Mouse (Mus musculus) c-Kit-negative CD71-positive TER-119-positive erythroid progenitor cells, embryonic 14.5 days (primary cell): ENCODE measurements around the gene Ryr1.
A peak's percentile ranks its signal among the peaks of the same experiment; 100 is the strongest.

Experiments used
- DNase-seq: peaks from one replicate; pipeline ENCODE4 v3.0.0-alpha.2; 2013; ENCODE audit warnings: low read depth, low spot score

Ryr1 gene

GRCm38 (mm10) chr7:29124970-29125369 is at the start of gene Ryr1:
Gene Ryr1, minus strand, starts transcription at chr7:29125179.
- DNase-seq = peak; percentile 13

- no peak for DNase-seq
Measured at GRCm38 (mm10) chr7:29172390-29173016, 47.5 kb upstream of the Ryr1 start.

DNA sequence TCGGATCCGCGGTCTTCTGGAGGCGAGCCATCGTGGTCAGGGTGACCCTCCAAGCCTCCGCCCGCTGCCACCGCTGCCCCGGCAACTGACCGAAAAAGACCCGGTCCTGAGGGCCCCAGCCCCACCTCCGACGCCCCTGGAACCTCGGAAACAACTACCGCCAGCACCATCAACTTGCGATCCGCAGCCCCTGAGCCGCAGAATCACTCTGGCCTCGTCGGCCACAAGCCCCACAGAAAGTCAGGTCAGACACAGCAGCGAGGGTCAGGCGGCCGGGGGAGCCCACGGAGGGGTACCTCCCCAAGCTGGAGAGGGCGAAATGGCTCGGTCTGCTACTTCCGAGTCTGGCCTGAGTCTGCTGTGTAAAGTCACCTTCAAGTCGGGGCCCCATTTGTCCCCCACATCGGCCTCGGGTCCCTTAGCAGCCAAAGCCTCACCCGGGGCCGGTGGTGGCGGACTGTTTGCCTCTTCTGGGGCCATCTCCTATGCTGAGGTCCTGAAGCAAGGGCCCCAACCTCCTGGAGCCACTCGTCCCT is 46.7 kb upstream of the Ryr1 start:
- no peak for DNase-seq

DNA sequence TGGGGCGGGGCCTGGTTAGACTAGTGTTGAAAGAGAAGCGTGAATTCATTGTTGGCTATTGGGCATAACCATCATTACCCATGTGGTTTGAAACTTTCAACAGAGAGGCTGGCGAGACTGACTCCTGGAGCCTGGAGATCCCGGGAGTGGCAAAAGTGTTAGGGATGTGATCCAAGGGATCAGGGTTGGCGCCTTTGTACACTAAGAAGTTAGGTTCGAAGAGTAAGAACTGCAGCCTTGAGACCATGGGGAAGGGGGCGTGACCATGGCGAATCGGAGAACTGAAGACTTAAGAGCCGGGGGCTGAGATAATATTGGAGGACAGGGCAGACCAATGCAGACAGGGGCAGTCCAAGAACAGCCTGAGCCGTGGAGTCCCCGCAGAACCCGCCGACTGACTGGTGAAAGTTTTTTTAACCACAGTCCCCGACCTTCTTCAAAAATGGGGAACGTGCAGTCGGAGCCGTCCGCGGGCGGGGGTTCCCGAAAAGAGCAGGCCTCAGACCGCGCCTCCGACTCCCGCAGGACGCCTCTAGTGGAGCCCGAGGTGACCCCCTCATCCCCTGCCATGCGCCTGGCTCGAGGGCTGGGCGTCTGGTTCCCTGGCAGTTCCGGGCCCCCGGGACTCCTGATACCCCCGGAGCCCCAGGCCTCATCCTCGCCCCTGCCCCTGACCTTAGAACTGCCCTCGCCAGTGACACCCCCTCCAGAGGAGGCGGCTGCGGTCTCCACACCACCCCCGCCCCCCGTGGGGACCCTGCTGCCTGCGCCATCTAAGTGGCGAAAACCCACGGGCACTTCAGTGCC is 46.0 kb upstream of the Ryr1 start:
- DNase-seq = no peak

- no peak for DNase-seq
Measured at GRCm38 (mm10) chr7:29170066-29170754, 45.2 kb upstream of the Ryr1 start, which contains the start of the genes Ggn and Spred3. Gene Ggn, plus strand, starts transcription at chr7:29170210. Gene Spred3, minus strand, starts transcription at chr7:29170411.

DNA sequence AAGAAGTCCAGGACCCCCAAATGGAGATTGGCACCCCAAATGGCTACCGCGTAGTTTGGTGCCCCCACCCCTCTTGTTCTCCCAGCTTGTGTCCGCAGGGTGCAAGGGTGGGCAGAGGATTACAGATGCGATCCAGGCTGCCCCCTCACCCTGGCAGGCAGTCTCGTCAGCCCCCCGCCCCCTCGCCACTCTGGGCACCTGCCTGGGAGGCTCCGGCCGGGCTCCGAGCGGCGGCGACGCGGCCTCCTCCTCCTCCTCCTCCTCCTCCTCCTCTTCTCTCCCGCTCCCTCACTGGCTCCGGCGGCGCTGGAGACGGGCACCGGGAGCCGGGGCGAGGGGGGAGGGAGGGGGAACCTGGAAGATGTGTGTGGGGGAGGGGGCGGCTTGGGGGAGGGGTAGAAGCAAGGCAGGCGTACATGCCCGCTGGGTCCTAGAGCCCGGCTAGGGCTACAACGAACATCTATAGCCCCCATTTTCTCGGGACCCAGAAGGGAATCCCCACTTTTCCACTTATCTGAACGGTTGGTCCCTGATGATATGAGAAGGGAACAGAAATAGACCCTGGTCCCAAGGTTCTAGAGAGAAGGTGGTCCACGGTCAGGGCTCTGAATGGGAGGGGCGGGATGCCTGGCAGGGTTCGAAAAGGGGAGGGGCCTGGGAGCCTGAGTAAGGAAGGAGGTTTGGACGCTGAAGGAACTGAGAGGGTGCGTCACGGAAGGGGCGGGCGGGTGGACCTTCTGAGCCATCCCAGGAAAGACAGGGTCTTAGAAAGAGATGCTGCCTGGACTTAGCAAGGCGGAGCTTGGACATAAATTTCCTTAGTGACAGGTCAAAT is 44.5 kb upstream of the Ryr1 start:
- no peak for DNase-seq

DNA sequence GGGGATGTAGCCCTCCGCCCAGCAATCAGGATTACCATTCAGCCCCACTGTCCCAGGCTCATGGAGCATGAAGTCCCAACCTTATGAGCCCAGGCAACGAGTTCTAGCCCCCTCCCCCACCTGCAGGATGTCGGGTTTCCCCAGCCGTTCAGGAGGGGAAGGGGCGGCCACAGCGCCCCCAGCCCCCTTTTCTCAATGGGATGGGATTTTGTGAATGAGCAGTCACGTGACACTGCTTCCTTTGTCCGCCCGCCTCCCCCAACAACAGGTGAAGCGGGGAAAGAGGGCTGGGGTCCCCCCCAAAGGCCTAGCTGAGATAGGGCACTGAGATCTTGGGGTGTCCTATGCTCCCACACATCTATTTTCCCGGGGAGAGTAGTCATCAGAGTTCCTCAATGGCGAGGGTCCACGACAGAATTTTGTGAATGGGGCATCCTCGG is 43.8 kb upstream of the Ryr1 start:
- no peak for DNase-seq

GRCm38 (mm10) chr7:29168121-29168695 is 43.2 kb upstream of the Ryr1 start:
- no peak for DNase-seq

GRCm38 (mm10) chr7:29167656-29168055 is 42.7 kb upstream of the Ryr1 start:
- no peak for DNase-seq

GRCm38 (mm10) chr7:29162750-29163525 is 38.0 kb upstream of the Ryr1 start:
- DNase-seq = no peak

- DNase-seq = no peak
Measured at GRCm38 (mm10) chr7:29162294-29162693, 37.3 kb upstream of the Ryr1 start.

DNA sequence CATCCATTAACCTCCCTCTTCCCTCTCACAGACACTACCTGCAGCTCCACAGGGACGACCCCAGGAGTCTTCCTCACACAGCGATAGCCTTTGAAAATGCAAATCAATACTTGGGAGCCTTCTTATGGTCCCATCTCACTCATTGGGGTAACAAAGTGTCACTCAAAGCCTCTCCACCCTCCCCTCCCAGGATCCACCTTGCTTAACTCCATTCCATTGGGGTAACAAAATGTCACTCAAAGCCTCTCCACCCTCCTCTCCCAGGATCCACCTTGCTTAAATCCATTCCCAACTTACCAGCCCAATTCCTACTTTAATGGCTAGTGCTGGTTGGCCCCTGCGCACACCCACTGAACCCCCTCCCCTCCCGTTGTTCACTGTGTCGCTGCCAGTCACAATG is 33.3 kb upstream of the Ryr1 start:
- no peak for DNase-seq

- DNase-seq = no peak
Measured at GRCm38 (mm10) chr7:29155838-29156782, 31.1 kb upstream of the Ryr1 start, which contains the start of gene Fam98c. Gene Fam98c, minus strand, starts transcription at chr7:29156234.

- peak; percentile 72 for DNase-seq
Measured at GRCm38 (mm10) chr7:29155196-29155837, 30.3 kb upstream of the Ryr1 start.

DNA sequence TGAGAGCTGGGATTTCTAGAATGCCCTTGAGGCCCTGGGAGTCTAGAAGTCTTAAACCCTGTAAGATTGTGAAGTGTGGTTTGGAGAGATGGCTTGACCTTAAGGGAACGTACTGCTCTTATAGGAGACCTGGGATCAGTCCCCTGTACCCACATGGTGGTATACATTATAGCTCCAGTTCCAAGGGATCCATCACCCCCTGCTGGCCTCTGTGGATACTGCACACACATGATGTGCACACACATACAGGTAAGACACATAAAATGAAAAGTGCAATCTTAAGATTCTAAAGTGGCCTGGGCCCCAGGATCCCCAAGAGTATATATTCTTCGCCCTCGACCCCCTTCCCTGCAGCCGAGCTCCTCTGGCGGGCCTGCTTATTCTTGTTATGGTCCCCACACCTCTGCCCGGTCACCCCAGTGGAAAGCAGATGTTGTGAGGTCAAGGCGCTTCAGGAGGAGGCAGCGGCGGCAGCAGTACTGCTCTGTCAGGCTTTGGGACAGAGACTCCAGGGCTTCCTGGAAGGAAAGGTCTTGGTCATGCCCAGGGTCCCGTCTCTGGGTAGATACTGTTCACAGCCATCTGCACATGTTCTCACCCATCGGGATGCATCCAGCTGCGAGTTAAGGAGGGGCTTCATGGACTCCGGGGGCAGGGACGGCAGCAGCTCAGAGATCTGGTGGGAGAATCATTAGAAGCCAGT is 29.2 kb upstream of the Ryr1 start:
- no peak for DNase-seq

DNA sequence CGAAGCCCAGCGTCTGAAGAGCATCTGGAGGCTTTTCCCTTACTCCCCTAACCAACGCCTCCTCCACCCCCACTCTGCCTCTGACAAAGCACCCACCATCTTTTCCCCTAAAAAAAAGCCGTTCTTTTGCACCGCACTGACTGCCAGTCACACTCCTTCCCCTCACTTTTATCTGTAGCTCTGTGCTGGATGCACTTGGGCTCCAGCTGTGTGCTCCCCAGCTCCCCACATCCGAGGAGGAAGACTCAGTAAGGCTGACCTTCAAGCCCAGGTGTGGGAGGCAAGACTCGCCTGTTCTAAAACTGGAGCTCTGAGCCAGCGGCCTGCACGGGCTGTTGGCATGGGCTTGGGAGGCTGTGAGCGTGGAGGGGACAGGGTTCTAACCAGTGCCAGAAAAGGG is 26.5 kb upstream of the Ryr1 start:
- DNase-seq = no peak

DNA sequence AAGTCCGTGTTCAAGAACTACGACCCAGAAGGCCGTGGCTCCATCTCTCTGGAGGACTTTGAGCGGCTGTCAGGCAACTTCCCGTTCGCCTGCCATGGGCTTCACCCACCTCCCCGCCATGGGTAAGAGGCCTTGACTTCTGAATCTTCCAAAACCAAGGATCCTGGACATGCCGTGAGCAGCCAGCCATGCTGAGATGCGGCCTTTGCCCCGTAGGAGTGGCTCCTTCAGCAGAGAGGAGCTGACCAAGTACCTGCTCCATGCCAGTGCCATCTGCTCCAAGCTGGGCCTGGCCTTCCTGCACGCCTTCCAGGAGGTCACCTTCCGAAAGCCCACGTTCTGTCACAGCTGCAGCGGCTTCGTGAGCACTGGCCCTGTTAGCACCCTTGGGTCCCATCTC is 23.8 kb upstream of the Ryr1 start:
- no peak for DNase-seq
